Mouse (Mus musculus) activated CD4-positive, CD25-positive, alpha-beta regulatory T cell, adult 4 months (primary cell): Measurements from ENCODE around the gene Spg11. TPM values are rescaled to one million over a fixed set of nuclear protein-coding genes. Genes with fewer than 3 reads are reported as not detected.

Experiments
- ATAC-seq: one replicate; pipeline ENCODE4 v1.8.0; 2017
- polyA plus RNA-seq, 2 experiments: library from polyadenylated mRNA; unstranded; fragments of 100-300 nt; shearing (Covaris generic); gene quantifications; one replicate each; pipeline ENCODE4 v1.2.1; 2017

Gene Spg11
- 1 to 10 TPM; 5.5 to 5.8 TPM for polyA plus RNA-seq

DNA sequence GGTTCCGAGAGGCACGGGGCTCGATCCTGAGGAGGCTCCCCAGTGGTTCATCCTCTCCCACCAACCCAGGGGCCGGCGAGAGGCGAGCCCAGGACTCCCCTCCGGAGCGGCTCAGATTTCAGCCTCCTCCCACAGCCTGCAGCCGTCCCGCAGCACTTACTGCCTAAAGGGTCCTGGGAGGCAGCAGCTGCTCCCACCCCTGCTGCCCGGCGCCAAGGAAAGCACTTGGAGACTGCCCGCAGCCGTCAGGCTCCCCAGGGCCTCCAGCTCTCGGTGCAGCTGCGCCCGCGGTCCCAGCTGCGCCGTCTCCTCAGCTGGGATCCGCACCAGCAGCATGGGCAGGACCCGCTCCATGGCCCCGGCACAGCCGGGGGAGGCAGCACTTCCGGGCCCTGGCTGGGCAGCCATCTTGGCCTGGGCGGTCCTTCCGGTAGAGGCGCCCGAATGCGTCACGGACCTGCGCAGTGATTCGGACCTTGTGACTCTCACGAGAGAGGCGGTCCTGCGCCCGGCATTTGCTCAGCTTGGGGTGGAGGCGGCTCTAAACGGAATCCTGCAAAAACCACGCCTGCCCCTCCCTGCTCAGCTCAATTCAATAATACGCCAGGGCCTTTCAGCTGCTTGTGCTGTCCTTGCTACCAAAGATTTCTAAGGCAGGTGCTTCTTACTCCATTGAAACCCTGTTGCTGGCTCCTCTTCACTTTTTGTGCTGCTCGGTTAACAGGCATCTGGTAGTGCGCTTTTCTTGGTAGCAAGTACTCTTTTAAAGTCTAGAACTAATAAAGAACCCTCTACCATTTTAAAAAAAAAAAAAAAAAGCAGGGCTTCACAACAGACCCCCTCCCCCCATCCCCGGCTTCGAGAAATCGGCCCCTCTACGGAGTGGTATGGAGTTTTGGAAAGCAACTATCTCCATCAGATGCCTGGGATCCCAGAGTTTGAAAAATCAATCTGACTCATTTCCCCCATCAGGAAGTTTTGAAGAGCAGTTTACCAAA, at the start of gene Spg11:
Gene Spg11 (minus strand): TSS at position 426 of the 998 bp plus-strand sequence.
- ATAC-seq: peak; percentile 99

DNA sequence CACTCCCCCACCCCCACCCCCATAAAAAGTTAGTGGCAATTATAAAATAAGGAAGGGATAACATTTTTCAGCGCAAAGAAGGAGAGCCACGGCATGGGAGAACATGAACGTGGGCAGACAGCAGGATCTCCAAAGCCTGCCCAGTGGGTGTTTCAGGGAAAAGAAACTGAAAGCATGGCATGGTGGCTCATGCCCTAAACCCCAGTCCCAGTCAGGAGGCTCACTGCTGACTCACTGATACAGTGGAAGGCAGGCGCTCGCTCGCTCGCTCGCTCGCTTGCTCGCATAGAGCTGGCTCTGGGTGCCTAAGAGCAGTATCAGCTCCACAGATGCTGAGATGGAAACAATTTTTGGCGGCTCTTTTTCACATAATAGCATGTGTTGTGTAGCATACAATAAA, 46.1 kb upstream of the Spg11 start:
- ATAC-seq: peak; percentile 88

DNA sequence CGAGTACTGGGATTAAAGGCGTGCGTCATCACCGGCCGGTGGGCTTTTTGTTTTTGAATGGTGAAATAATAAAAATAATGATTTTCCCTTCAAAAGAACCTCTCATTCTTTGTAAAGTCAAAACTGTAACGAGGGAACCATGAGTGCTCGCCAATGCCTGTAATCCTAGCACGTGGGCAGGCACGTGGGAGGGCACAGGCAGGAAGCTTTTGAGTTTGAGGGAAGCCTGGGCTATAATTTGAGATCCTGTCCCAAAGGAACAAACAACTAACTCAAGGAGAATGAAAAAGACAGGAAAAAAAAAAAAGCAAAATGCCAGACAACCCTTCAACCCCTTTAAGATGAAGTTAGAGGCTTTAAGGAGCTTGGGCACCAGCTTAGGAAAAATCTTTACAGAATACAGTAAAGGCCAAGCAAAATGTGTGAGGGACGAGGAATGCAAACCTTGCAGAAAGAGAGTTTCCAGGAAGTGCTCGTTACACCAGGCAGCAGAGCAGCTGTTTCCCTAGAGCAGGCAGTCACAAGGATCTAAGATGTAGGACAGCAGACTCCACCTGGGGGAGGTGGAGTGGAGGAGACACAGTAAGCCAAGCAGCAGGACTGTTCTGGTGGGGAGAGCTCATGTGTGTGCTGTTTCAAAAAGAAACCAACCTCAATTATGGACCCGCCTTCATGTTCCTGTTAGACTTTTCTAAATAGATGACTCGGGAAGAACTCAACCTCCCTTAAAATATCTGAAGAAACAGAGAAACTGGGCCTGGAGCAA, 45.4 kb upstream of the Spg11 start:
- peak; percentile 30 for ATAC-seq

DNA sequence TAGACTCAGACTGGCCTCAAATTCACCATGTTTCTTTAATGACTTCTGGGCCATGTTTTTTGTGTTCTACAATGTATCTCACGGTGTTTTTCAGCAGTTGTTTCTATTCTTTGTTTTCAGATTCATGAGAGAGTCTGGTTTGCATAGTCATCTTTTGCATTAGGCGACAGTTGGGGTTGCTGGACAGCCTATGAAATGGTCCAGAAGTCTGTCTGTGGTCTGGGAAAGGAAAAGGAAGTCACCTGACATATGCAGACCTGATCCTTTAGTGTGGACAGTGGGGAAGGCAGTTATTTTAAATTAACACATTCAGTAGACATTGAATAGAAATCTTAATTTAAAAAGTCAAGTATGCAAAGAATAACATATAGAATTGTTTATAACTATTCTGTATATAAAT, 44.3 kb upstream of the Spg11 start:
- ATAC-seq: no peak

DNA sequence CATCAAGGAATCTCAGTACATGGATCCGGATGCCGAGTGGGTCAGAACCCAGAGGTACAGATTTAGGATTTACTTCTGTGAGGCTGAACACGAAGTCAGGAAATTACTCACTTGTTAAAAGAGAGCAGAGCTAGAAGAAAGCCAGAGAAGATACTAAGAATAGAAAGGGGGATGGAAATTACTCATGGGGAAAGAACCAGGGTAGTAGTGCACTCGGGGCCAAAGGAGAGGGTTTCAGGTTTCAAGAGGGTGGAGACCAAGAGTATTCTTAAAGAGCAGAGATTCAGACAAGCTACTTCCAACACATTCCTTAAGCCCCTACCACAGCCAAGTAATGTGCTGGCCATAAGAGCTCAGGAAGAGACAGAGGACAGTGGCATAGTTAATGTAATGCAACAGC, 43.4 kb upstream of the Spg11 start:
- ATAC-seq: peak; percentile 16

DNA sequence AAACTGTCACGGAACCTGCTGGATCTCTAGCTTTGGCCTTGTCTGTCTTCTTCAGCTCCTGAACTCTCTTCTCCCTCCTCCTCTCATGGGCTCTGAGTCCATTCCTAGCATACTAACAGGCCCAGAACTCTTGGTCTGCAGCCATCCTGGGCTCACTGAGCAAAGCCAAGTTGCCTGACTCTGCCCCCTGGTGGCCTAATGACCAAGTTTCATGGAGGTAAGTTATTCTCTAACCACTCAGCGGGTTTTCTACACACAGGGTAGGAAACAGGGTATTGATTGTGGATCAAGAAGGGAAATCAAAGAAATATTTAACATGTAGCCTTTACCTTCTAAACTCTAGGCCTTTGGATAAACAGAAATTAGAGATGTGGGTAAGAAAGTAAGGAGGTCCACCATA, 42.5 kb upstream of the Spg11 start, which contains the start of gene Trim69:
Gene Trim69 (plus strand): TSS at position 21 of the 400 bp plus-strand sequence.
- ATAC-seq: peak; percentile 43

DNA sequence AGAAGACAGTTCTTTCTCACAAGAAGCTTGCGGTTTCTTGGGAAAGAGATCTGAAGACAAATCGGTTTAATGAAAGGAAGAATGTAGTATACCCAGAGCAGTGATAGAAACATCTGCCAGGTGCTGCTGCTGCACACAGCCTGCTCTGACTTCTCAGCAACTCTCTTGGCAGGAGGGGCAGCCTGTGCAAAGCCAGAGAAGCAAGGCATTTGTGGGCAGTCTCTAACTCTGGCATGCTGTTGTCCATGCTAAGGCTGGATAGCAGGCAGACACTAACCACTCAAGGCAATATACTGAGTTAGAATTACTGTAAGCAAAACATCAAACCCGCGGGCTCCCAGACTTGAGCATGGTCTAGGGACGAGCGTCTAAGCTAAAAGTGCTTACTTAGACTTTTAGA, 41.5 kb upstream of the Spg11 start:
- no peak for ATAC-seq

DNA sequence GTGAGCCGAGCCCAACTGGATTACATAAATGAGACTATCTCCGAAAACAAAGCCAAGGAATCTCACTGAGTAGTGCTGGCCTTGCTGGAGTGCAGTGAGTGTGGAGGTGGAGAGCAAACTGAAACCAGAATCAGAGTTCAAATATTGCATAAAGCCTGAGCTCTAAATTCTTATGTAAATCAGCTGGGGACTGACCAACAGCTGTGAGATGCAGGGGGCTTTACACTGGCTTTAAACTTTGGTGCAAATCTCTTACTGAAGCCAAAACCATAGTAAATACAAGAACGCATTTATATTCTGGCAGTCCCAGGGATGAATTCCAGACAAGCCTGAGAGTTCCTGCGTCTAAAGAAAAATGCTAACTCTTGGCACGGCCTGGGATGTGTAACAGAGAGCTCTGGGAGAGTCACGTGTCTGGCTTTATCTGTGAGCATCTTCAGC, 40.2 kb upstream of the Spg11 start:
- no peak for ATAC-seq

DNA sequence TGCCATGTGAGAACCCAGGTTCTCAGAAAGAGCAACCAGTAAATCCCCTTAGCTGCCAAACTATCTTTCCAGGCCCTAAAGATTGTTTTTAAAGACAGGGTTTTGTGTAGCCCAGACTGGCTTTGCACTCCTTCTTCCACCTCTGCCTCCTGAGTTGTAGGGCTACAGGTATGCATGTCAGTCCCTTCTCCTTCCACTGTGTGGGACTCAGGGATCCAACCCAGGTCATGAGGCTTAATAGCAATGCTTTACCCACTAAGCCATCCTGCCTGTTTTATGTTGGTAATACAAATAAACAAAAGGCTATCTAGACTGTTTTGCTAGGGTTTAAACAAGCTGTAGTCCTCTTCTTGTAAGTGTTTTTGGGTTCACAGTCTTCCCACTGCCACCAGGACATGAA, 39.4 kb upstream of the Spg11 start:
- no peak for ATAC-seq

DNA sequence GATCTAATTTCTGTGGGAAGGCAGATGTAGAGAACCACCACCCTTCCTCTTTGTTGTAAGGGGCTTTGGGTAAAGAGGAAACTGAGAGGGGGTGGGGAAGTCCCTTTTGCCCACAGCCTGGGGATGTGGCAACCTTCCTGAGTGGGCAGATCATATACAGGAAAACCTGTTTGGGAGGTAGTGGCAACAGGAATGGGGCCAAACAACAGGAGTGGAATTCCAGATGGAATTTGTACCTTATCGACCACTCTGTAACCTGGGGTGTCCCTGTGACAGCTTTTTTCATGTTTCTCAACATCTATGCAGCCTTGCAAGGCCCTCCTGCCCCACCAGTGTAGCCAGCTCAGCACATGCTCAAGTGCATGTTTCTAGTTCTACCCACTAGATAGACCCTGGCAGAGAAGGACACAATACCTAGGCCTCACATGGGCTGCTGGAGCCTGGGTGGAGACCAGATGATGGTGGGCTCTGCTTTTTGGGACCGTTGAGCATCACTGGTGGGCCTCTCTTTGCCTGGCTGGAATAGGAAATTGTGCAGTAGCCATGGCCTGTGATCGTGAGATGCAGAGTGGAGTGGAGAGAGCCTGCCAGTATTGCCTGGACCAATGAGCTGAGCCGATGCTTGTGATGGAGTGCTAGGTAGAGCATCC, 38.0 kb upstream of the Spg11 start:
- peak; percentile 4 for ATAC-seq

DNA sequence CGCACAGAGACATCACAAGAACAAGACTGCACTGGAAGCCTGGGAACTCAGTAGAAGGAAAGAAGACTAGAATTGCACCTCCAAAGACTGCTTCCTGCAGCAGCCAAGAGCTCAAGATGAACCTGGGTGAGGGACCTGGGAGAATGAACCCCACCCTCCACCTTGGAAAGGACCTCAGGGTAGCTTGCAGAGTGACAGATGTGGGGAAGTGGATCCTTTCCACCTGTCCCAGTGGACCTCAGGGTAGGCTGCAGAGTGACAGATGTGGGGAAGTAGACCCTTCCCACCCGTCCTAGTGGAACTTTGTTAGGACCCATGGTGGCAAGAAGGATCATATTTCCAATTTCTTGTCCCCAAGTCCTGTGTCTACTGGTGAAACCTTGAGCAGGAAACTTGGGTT, 37.1 kb upstream of the Spg11 start:
- ATAC-seq: no peak

DNA sequence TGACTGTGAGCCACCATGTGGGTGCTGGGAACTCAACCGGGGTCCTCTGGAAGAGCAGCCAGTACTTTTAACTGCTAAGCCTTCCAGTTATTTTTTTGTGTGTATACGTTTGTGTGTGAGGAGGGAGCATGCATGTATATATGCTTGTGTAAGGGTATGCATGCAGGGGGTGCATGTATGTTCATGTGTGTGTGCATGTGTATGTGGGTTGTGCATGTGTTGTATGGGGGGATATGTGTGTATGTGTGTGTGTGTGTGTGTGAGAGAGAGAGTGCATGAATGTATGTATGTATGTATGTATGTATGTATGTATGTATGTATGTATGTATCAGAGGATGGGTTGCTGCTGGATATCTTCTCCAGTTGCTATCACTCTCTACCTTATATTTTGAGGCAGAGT, 36.3 kb upstream of the Spg11 start:
- ATAC-seq: no peak

DNA sequence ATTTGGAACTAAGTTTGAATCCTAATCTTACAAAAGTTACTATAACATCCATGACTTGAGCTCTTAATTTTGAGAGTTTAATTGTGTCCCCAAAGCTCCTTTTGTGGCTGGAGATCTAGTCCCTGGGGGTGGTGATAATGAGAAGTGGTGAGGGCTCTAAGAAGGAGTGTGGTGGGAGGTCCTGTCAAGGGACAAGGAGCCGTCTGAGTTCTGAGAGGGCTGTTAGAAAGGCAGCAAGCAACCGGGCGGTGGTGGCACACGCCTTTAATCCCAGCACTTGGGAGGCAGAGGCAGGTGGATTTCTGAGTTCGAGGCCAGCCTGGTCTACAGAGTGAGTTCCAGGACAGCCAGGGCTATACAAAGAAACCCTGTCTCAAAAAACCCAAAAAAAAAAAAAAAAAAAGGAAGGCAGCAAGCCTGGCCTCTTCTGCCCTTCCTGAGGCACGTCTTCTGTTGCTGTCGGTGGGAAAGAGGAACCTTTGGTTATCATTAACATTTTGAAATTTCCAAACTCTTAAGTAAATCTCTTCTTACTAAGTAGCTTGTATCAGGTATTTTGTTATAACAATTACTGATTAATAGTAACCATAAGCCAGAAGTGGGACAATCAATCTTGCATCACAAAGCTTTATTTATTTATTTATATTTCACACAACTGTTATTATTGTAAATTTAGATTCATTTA, 35.6 kb upstream of the Spg11 start:
- no peak for ATAC-seq

DNA sequence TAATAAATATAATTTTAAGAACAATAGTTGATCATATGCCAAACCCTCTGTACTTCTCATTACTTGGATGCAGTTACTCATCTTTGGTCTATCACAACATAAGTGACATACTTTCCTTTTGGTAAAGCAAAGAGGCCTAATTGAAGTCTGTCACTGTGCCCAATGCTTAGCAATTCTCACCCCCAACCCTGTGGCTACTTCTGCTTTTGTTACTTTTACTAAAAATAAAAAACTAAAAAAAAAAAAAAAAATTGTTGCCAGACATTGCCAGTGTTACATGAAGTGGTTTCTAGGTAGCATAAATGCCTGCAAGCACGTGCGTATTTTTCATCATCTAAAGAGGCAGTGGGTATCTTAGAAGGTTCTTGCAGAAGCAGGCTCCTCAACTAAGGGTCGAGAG, 34.7 kb upstream of the Spg11 start:
- no peak for ATAC-seq

DNA sequence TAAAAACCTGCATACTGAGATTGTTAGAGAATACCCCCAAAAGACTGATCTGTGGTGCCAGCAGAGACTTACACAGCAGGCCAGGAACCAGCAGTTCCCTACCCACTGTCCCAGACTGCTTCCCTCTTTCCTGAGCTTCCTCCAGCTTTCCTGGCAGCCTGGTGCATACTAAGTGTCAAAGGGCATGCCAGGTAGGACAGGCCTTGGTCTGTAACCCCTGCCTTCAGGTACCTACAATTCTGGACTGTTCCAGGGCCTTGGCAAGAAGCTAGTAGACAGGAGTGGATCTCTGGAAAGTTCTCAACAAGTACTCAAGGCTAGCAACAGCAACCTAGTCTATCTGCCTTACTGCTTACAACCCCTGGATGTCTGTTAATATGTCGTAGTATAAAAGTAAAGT, 33.0 kb upstream of the Spg11 start:
- ATAC-seq: no peak

DNA sequence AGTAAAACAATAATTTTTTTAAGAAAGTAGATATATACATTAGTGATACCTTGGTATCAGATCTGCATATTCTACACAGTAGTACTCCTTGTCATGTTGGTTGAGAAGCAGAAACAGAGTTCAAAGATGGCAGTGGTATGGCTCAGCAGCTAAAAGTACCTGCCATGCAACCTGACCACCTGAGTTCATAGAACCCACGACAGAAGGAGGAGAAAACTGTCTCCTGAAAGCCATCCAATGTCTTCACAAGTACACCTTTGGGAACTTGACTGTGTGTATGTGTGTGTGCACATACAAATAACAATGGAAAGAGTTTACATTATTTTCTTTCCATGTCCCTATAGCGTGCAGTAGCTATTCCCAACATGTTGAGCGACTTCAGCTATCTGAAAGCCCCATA, 31.5 kb upstream of the Spg11 start:
- ATAC-seq: no peak

DNA sequence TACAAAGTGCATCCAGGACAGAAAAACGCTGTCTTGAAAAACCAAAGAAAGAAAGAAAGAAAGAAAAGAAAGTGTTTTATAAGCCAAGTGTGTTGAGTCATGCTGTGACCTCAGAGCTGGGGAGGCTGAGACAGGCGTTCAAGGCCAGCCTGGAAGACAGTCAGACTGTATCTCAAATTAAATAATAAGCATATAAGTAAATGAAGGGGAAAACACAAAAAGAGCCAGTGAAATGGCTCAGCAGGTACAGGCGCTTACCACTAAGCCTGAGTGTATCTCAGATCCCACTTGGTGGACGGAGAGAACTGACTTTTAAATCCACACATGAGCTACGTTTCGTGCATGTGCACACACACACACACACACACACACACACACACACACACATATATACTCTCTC, 31.1 kb upstream of the Spg11 start:
- no peak for ATAC-seq

DNA sequence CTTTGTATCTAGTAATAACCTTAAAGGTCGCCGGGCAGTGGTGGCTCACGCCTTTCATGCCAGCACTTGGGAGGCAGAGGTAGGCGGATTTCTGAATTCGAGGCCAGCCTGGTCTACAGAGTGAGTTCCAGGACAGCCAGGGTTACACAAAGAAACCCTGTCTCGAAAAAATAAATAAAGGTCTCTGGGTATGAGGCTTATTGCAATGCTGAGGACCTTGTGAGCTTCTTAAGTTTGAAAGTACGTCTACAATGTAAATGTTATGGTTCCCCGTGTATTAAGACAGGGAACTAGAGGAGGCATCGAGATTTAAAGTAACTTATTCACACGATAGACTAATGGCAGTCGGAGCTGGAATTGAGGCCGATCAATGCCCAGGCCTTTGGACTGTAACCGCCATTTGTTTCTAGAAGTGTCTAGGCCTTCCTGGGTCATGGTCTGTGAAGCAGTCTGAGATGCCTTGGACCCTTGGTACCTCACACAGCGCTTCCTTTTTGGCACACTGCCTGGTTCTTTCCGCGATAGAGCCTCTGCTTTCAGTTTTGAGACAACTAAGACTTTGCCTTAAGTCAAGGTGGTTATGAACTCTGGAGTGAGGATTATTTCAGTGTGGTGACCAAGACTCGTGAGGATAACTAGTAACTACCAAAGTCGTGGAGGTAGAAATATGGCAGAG, 30.2 kb upstream of the Spg11 start:
- ATAC-seq: peak; percentile 48

DNA sequence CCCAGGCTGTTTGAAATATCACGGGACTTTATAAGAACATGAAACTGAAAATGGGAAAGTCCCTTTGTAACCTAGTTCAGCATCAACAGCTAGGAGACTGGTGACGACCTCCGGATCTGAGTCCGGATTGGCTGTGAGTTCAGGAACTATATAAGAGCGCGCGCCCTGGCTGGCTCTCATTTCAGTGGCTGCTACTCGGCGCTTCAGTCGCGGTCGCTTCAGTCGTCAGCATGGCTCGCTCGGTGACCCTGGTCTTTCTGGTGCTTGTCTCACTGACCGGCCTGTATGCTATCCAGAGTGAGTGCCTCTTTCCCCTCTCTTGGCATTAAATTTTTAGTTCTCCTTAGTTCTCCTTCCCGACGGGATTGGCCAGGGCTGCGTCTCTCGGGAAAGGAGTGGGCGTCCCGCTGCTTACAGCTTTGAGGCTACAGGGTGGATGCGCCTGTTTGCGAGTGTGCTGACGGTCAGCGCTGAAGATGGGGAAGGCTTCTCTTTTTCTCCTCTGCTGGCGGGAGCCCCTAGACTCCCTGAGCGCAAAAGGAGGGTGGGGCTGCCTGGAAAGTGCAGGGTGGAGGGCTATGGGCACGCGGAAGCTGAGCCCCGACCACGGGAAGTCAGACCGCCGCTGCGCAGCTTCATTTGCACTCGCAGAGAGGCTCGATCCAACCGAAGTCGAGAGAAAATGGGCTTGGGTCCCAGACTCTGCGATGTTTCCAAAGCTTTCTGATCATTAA, 29.5 kb upstream of the Spg11 start, which contains the start of gene B2m:
Gene B2m (plus strand): TSS at position 179 of the 734 bp plus-strand sequence.
- peak; percentile 82 for ATAC-seq

DNA sequence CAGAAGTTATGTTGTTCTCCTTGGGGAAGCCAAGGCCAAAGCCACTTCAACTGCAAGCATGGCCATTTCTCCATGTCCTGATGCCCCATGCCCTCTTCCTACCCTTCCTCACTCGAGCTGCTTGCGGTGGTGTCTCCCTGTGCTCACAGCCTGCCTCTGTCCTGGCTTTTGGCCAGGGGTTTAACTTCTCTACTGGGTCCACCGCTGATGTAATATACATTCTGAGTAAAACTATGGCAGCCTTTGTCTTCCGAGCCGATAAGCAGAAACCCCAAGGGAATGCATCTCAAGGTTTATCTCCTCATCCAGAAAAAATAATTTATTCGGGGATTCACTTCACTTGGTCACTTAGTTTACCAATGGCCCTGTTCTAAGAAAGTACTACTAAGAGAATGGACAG, 28.5 kb upstream of the Spg11 start:
- ATAC-seq: no peak

DNA sequence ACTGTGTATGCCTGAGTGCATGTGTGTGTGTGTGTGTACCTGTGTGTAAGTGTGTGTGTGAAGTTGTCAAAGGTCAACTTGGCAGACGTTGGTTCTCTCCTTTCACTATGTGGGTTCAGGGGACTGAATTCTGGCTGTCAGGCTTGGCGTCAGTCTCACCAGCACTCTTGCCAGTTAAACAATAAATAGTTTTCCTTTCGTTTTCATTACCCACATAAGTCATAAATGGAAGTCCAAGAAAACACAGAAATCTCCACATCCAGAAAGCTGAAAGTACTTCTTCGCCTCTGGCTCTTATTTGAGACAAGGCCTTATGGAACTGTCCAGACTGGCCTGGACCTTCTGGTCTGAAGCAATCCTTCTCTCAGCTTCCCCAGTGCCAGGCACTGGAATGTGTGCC, 27.6 kb upstream of the Spg11 start:
- ATAC-seq: peak; percentile 14
